Mouse (Mus musculus) ES-Bruce4 (cell line): Measurements from ENCODE around the gene Frmd4a. TPM values are rescaled to one million over a fixed set of nuclear protein-coding genes. Genes with fewer than 3 reads are reported as not detected.
A peak's percentile ranks its signal among the peaks of the same experiment; 100 is the strongest.

Source experiments
- H3K27ac ChIP-seq: 2 replicates; pipeline ENCODE4 v1.5.1; 2012; ENCODE audit warnings: low read length, inconsistent platforms; ENCODE audit not compliant: insufficient read depth
- H3K27me3 ChIP-seq: 2 replicates; pipeline ENCODE4 v1.6.1; 2012; ENCODE audit warnings: mild to moderate bottlenecking, low read length, inconsistent platforms; ENCODE audit not compliant: control insufficient read depth, poor library complexity, insufficient read depth, severe bottlenecking
- H3K36me3 ChIP-seq: 2 replicates; pipeline ENCODE4 v1.6.1; 2012; ENCODE audit warnings: inconsistent platforms, mild to moderate bottlenecking, low read length, moderate library complexity; ENCODE audit not compliant: control insufficient read depth, poor library complexity, insufficient read depth, severe bottlenecking
- H3K4me1 ChIP-seq: one replicate; pipeline ENCODE4 v1.8.1; 2011; ENCODE audit warnings: low read length; ENCODE audit not compliant: control insufficient read depth, insufficient read depth
- H3K4me3 ChIP-seq: 2 replicates; pipeline ENCODE4 v1.5.1; 2011; ENCODE audit warnings: low read depth, mild to moderate bottlenecking, low read length
- H3K9ac ChIP-seq: 2 replicates; pipeline ENCODE4 v1.6.1; 2012; ENCODE audit warnings: low read depth, mild to moderate bottlenecking, inconsistent platforms; ENCODE audit not compliant: poor library complexity, severe bottlenecking
- H3K9me3 ChIP-seq: replicated peaks from 2 replicates; pipeline ENCODE4 v1.6.1; 2012; ENCODE audit warnings: mild to moderate bottlenecking, low read length, inconsistent platforms; ENCODE audit not compliant: control insufficient read depth, poor library complexity, insufficient read depth, severe bottlenecking
- CTCF ChIP-seq: IDR thresholded peaks from one replicate; pipeline ENCODE4 v1.8.1; 2011; ENCODE audit warnings: low read depth, low read length
- EP300 ChIP-seq: IDR thresholded peaks from 2 replicates; pipeline ENCODE4 v1.6.1; 2011; ENCODE audit warnings: low read depth, low read length; ENCODE audit not compliant: insufficient read depth
- POLR2A ChIP-seq: IDR thresholded peaks from one replicate; pipeline ENCODE4 v1.8.1; 2011; ENCODE audit warnings: low read length; ENCODE audit not compliant: insufficient read depth
- polyA plus RNA-seq: library from polyadenylated mRNA; stranded (reverse); fragments of >200 nt; gene quantifications from 2 replicates; pipeline ENCODE4 v1.2.4, GENCODE M21; 2011; ENCODE audit warnings: low read depth; ENCODE audit not compliant: missing spikeins, insufficient read depth, insufficient read length

Gene Frmd4a
- polyA plus RNA-seq, 1 experiment, result 5.6 TPM

DNA sequence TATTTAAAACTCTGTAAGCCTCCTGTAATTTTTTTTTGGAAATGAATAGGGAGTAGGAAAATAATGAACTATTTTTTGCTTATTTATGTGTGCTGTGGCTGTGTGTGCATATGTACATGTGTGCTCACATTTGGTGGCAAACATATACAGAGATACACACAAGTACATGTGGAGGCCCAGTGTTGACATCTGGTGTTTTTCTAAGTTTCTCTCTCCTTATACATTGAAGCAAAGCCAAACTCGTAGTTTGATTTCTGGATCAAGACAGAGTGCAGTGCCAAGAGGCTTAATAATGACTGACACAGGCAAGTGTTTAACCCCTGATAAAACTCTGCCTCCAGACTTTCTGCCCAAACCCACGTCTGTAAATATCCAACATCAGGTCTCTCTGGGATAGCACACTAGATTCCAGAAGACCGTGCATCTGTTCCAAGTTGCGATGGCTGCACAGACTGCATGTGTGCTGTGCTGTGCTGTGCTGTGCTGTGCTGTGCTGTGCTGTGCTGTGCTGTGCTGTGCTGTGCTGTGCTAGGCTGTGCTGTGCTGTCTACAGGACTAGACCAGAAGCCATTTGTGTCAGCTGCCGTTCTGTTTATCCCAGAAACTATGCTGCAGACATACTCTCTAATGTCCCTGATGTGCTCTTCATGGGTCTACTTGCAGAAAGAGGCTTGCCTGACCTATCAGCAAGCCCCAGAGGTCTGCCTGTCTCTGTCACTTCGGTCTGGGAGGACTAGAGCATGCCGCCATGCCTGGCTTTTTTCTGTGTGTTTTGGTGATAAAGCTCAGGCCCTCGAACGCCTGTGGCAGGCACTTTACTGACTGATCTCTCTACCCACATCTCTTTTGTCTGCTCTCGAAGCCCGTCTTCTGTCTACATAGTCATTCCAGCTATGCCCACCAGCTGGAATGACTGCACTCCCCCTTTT lies 437.8 kb downstream of the Frmd4a start:
- TF ChIP-seq EP300 (no peak), POLR2A (no peak), CTCF (no peak)
- H3K27me3 ChIP-seq, result no peaks in the 10 kb centered on the region
- H3K4me1 ChIP-seq, result no peaks in the 10 kb centered on the region
- H3K36me3 ChIP-seq, result no peaks in the 10 kb centered on the region
- H3K4me3 ChIP-seq, result no peak overlapping the region
- no peak overlapping the region for H3K9ac ChIP-seq
- H3K9me3 ChIP-seq, result no peaks in the 10 kb centered on the region
- no peak overlapping the region for H3K27ac ChIP-seq

DNA sequence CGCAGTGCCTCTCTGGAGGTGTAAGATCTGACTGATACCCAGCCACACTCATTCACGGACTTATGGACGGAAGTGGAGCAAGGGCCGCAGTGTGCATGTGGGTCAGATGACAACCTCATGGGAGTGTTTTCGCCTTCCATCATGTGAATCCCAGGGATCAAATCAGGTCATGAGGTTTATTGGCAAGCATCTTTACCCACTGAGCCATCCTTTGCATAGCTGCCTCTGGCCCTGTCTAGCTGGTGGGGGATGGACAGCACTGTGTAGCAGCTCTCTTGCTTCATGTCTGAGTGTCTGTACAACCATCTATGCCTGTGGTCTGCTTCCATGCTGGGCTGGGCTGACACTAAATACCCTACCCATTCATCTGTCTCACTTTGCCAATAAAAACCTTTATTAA lies 443.4 kb downstream of the Frmd4a start:
- TF ChIP-seq CTCF (no peak), EP300 (no peak), POLR2A (no peak)
- Histone ChIP-seq H3K4me3 (no peak overlapping the region), H3K27ac (no peak overlapping the region), H3K4me1 (peaks cover 7% of the 10 kb centered on the region), H3K9me3 (no peaks in the 10 kb centered on the region), H3K36me3 (no peaks in the 10 kb centered on the region), H3K9ac (no peak overlapping the region), H3K27me3 (no peaks in the 10 kb centered on the region)

DNA sequence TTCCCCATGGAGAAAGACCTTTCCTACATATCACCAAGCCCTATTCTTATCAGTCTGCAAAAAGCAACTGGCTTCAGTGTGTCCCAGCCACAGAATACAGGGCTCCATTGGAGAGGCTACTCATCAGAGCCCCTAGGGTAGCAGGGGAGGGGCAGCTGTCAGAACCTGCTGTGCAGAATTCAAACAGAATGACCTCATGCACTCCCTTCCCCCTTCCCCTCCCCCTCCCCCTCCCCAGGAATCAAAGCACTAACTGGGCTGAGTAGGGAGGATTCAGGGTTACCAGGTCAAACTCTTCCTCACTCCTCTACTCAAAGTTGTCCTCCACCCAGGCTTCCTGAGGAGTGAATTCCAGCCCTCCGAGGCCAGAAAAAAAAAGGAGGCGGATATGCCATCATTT lies 444.0 kb downstream of the Frmd4a start:
- Histone ChIP-seq H3K36me3 (no peaks in the 10 kb centered on the region), H3K9me3 (no peaks in the 10 kb centered on the region), H3K4me1 (peaks cover 7% of the 10 kb centered on the region), H3K4me3 (no peak overlapping the region), H3K27me3 (no peaks in the 10 kb centered on the region), H3K9ac (no peak overlapping the region), H3K27ac (no peak overlapping the region)
- TF ChIP-seq CTCF (no peak), POLR2A (no peak), EP300 (0 out of 2 replicates have a peak, but pooled peaks have one; percentile 10)

DNA sequence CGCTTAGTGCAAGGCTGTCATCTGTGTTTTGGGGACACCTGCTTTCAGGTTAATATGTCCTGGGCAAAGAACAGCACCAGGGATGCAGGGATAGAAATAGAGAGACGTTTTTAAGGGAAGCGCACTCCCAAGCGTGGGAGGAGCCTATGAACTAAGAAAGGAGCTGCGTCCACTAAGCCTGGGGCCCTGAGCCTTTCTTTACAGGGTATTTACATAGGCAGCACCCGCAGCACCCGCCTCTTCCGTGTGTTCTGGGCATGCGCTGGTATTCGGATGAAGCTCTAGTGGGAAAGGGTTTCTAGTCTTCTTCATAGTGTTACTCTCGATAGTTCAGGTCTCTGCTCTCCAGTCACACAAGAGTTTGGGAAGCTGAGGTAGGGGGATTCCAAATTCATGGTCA lies 445.0 kb downstream of the Frmd4a start:
- Histone ChIP-seq H3K27ac (no peak overlapping the region), H3K9me3 (no peaks in the 10 kb centered on the region), H3K9ac (no peak overlapping the region), H3K27me3 (no peaks in the 10 kb centered on the region), H3K4me1 (peaks cover 7% of the 10 kb centered on the region), H3K36me3 (no peaks in the 10 kb centered on the region), H3K4me3 (no peak overlapping the region)
- TF ChIP-seq CTCF (no peak), EP300 (no peak), POLR2A (no peak)

DNA sequence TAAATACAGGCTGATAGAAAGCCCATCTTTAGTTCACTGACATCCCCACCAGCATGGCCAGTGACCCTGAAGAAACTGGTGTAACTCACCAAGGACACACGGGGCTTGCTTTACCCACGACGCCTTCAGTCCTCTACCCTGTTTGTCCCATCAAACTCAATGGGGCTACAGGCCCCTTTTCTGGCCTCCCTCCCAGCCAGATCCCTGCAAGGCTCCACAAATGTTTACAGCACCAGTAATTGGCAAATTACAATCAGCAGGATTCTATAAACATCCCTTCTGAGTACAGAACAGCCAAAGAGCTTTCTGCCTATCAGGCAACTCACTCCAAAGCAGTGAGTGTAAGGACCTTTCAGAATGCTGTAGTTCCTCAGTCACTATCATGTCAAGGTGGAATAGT lies 448.6 kb downstream of the Frmd4a start:
- Histone ChIP-seq H3K9me3 (no peaks in the 10 kb centered on the region; the same call in 1 of the 2 replicates), H3K27ac (no peak overlapping the region), H3K9ac (no peak overlapping the region), H3K27me3 (no peaks in the 10 kb centered on the region), H3K4me1 (peaks cover 5% of the 10 kb centered on the region), H3K36me3 (no peaks in the 10 kb centered on the region), H3K4me3 (no peak overlapping the region)
- TF ChIP-seq CTCF (no peak), POLR2A (no peak), EP300 (no peak)

DNA sequence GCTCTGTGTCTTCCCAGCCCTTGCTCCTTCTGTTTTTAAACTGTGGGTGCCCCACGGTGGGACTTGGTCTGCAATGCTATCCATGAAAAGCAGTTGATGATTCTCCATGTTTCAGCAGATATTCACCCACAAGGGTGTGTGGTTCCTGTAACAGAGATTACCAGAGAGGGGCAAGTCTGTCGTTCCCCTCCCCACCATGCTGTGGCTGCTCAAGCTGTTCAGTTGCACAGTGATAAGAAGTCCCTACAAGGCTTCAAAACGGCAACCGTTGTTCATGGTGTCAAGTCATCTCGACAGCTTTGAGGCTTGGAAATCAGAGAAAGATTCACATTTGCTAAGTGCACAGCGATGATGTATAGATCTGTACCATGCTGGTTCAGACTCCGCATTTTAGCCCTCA lies 449.8 kb downstream of the Frmd4a start:
- no peak for TF ChIP-seq POLR2A
- TF ChIP-seq CTCF, result no peak
- no peak for TF ChIP-seq EP300
- no peaks in the 10 kb centered on the region for H3K27me3 ChIP-seq
- no peak overlapping the region for H3K4me3 ChIP-seq
- H3K9ac ChIP-seq, result no peak overlapping the region
- H3K36me3 ChIP-seq, result no peaks in the 10 kb centered on the region
- no peak overlapping the region for H3K27ac ChIP-seq
- H3K9me3 ChIP-seq, result no peaks in the 10 kb centered on the region; the same call in 1 of the 2 replicates
- H3K4me1 ChIP-seq, result peaks cover 1% of the 10 kb centered on the region
